Mouse (Mus musculus) limb, embryonic 12.5 days (tissue): Measurements from ENCODE around the gene Lonp2. TPM values are rescaled to one million over a fixed set of nuclear protein-coding genes. Genes with fewer than 3 reads are reported as not detected.

Source experiments
- ATAC-seq: fragments of 200-750 bp; cut with Nextera tagmentation; 2 replicates; pipeline ENCODE4 v1.8.0; 2017; ENCODE audit warnings: low read depth, moderate TSS enrichment; ENCODE audit not compliant: insufficient number of reproducible peaks, insufficient read depth, low FRiP score, low TSS enrichment
- H3K27ac ChIP-seq: fragments of 300-500 bp; sonication (generic); 2 replicates; pipeline ENCODE4 v1.5.1; 2016; ENCODE audit warnings: mild to moderate bottlenecking, moderate library complexity
- H3K27me3 ChIP-seq: fragments of 300-500 bp; sonication (generic); 2 replicates; pipeline ENCODE4 v1.6.1; 2016; ENCODE audit warnings: mild to moderate bottlenecking, moderate library complexity
- H3K36me3 ChIP-seq: fragments of 300-500 bp; sonication (generic); 2 replicates; pipeline ENCODE4 v1.6.1; 2016; ENCODE audit warnings: mild to moderate bottlenecking, moderate library complexity
- H3K4me1 ChIP-seq: fragments of 300-500 bp; sonication (generic); replicated peaks from 2 replicates; pipeline ENCODE4 v1.6.1; 2016
- H3K4me2 ChIP-seq: fragments of 300-500 bp; sonication (generic); 2 replicates; pipeline ENCODE4 v1.6.1; 2016; ENCODE audit warnings: mild to moderate bottlenecking, moderate library complexity
- H3K4me3 ChIP-seq: fragments of 300-500 bp; sonication (generic); replicated peaks from 2 replicates; pipeline ENCODE4 v1.5.1; 2016; ENCODE audit warnings: mild to moderate bottlenecking
- H3K9ac ChIP-seq: fragments of 300-500 bp; sonication (generic); replicated peaks from 2 replicates; pipeline ENCODE4 v1.6.1; 2016; ENCODE audit warnings: mild to moderate bottlenecking, moderate library complexity
- H3K9me3 ChIP-seq: fragments of 300-500 bp; sonication (generic); 2 replicates; pipeline ENCODE4 v1.6.1; 2016; ENCODE audit warnings: mild to moderate bottlenecking, moderate library complexity
- WGBS: fragments of 180-500 bp; shearing (Covaris S2); methylation state at CpG from one replicate; pipeline ENCODE4 v1.1.7; 2016; 5-methylcytosine and 5-hydroxymethylcytosine counted together
- polyA plus RNA-seq: library from polyadenylated mRNA; unstranded; fragments of >200 nt; fragmentation: Nextera tagmentation; extraction: Ambion mirVana; gene quantifications from 2 replicates; pipeline ENCODE4 v1.2.1, GENCODE M21; 2016

Gene Lonp2
- polyA plus RNA-seq, 1 experiment from 2014 or later = 61.7 TPM

DNA sequence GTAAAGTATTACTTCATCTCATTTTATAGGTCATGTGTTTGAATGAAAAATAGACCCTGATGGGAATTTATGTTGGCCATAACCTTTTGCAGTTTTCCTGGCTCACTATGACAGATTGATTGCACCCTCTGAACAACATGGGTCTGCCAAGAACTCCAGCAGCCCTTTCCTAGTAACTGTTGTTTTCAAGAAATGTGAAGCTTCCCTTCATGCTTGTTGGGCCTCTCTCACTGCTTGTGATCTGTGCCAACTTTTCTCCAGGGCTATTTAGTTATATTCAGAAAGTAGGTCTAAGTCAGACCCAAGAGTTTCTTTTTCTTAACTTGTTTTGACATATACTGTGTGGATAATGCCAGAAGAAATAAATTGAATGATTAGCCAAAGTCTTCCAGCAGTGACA lies 44.9 kb downstream of the Lonp2 start:
- no peaks in the 10 kb centered on the region for H3K27me3 ChIP-seq
- H3K27ac ChIP-seq = no peak overlapping the region
- H3K9ac ChIP-seq = no peak overlapping the region
- peaks cover 49% of the 10 kb centered on the region for H3K36me3 ChIP-seq
- no peak for ATAC-seq
- H3K4me3 ChIP-seq = no peak overlapping the region
- H3K9me3 ChIP-seq = no peaks in the 10 kb centered on the region
- H3K4me1 ChIP-seq = no peaks in the 10 kb centered on the region
- H3K4me2 ChIP-seq = no peak overlapping the region

- 80% methylated on average over 4 of the region's 4 CpGs for whole genome bisulfite sequencing
- H3K4me2 ChIP-seq = no peak overlapping the region
- H3K27me3 ChIP-seq = no peaks in the 10 kb centered on the region
- no peaks in the 10 kb centered on the region for H3K4me1 ChIP-seq
- H3K4me3 ChIP-seq = no peak overlapping the region
- ATAC-seq = no peak
- no peak overlapping the region for H3K27ac ChIP-seq
- no peak overlapping the region for H3K9ac ChIP-seq
- H3K9me3 ChIP-seq = no peaks in the 10 kb centered on the region
- H3K36me3 ChIP-seq = peaks cover 54% of the 10 kb centered on the region
These were observed 45.4 kb downstream of the Lonp2 start for GRCm38 (mm10) chr8:86669259-86669658.

DNA sequence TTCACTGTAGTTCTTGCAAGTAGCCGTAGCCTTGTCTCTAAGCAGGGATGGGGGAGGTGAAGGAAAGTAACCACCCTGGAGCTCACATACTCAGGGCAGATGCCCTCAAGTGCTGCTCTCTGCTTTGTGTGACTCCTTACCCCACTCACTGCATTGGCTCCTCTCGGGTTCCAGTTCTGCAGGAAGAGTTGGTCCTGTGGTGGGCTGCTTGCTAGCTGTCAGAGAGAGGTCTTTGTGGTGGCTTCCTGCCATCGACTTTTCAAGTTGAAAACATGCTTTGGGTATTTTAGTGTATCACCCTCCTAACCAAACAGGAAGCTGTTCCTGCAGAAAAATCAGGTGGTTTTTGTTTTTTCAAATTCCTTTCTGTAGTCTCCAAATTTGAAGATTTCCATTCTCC lies 62.8 kb downstream of the Lonp2 start:
- Histone ChIP-seq H3K36me3 (peaks cover 4% of the 10 kb centered on the region; the same call in 1 of the 2 replicates), H3K4me2 (no peak overlapping the region), H3K4me3 (no peak overlapping the region), H3K27me3 (no peaks in the 10 kb centered on the region), H3K27ac (no peak overlapping the region), H3K9ac (no peak overlapping the region), H3K4me1 (no peaks in the 10 kb centered on the region), H3K9me3 (no peaks in the 10 kb centered on the region)
- ATAC-seq = no peak
- WGBS = 81% methylated on average over 3 of the region's 3 CpGs

DNA sequence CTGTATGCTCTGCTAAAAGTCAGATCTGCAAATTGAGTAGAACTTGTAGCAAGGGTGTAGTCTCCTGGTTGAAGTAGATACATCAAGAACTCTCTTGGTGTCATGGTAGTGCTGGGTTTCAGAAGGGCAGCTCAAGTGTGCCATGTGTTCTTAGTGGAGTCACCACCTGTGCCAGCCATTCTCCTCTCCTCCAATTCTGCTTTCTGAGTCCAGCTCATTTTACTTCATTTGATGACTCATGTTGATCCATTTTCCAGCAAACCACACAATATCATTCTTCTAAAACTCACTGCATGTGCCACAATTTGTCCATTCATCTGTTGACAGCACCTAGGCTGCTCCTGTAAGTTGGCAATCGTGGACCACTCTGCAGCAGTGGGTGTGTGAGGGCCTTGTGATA lies 68.3 kb downstream of the Lonp2 start:
- WGBS = 85% methylated on average over 1 of the region's 1 CpGs
- H3K4me2 ChIP-seq = no peak overlapping the region
- no peak overlapping the region for H3K27ac ChIP-seq
- H3K9ac ChIP-seq = no peak overlapping the region
- no peak overlapping the region for H3K4me3 ChIP-seq
- no peaks in the 10 kb centered on the region for H3K4me1 ChIP-seq
- no peaks in the 10 kb centered on the region for H3K9me3 ChIP-seq
- peaks cover 14% of the 10 kb centered on the region for H3K36me3 ChIP-seq
- ATAC-seq = no peak
- no peaks in the 10 kb centered on the region for H3K27me3 ChIP-seq

DNA sequence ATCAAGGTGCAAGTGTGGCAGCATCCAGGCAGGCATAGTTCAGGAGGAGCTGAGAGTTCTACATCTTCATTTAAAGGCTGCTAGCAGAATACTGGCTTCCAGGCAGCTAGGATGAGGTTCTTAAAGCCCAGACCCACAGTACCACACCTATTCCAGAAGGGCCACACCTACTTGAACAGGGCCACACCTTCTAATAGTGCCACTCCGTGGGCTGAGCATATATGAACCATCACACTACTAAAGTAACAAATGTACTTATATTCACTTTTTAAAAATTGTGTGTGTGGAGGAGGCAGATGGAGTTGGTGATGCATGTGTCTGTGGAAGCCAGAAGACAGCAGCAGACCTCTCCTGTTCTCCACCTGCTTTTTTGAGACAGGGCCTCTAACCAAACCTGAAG lies 70.2 kb downstream of the Lonp2 start:
- Histone ChIP-seq H3K4me2 (no peak overlapping the region), H3K9ac (no peak overlapping the region), H3K27me3 (no peaks in the 10 kb centered on the region), H3K27ac (no peak overlapping the region), H3K9me3 (no peaks in the 10 kb centered on the region), H3K36me3 (peaks cover 15% of the 10 kb centered on the region), H3K4me3 (no peak overlapping the region), H3K4me1 (no peaks in the 10 kb centered on the region)
- ATAC-seq = no peak
- WGBS = 76% methylated on average over 1 of the region's 1 CpGs

GRCm38 (mm10) chr8:86695703-86696102 lies 71.9 kb downstream of the Lonp2 start:
- H3K27me3 ChIP-seq = no peaks in the 10 kb centered on the region
- no peaks in the 10 kb centered on the region for H3K9me3 ChIP-seq
- H3K4me1 ChIP-seq = no peaks in the 10 kb centered on the region
- 92% methylated on average over 2 of the region's 2 CpGs for WGBS
- ATAC-seq = no peak
- no peak overlapping the region for H3K27ac ChIP-seq
- H3K9ac ChIP-seq = no peak overlapping the region
- no peak overlapping the region for H3K4me3 ChIP-seq
- peaks cover 18% of the 10 kb centered on the region for H3K36me3 ChIP-seq
- no peak overlapping the region for H3K4me2 ChIP-seq

DNA sequence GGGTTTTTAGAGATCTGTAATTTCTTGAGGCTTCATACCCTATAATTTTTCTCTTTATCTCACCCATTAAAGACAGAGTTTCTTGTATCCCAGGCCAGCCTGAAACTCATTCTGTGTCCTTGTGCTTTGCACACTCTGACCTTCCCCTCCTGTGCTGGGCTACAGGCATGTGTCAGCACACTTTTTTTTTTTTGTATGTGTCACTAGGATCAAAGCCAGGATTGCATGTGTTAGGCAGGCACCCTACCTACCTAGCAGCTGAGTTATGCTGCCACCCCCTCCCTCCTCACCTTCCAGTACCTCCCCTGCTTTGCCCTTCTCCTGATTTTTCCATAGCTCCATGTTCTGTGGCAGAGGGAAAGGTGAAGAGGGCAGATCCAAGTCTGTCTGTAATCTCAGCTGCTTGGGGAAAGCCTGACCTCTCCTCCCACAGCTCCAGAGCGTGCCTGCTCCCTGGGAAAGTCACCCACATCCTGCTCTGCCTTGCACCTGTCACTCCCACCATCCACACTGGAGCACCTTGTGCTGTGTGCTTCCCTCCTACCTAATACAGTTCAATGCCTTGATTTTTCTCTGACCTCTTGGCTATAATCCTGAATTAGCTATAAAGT lies 75.1 kb downstream of the Lonp2 start:
- Histone ChIP-seq H3K4me3 (no peak overlapping the region), H3K4me1 (no peaks in the 10 kb centered on the region), H3K36me3 (peaks cover 13% of the 10 kb centered on the region; the same call in 1 of the 2 replicates), H3K9ac (no peak overlapping the region), H3K9me3 (no peaks in the 10 kb centered on the region), H3K27me3 (no peaks in the 10 kb centered on the region), H3K4me2 (no peak overlapping the region), H3K27ac (no peak overlapping the region)
- no peak for ATAC-seq
- 67% methylated on average over 1 of the region's 1 CpGs for WGBS

DNA sequence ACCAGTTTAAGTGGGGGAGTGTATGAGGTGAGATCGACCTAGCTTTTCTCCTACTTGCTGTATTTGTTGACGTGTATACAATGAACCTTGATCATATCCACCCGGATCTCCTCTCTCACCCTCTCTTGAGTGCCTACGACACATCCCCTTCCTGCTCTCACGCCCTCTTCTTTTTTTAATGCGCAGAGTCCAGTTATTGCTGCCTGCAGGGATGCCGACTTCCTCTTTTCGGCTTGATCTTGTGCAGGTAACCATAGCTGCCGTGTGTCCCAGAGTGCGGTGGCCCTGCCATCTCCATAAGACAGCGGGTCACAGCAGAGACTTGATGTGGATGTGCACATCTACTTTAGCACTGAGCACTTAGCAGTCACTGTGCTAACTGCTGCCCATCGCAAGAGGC lies 75.6 kb downstream of the Lonp2 start:
- H3K27me3 ChIP-seq = no peaks in the 10 kb centered on the region
- no peak overlapping the region for H3K4me2 ChIP-seq
- H3K4me3 ChIP-seq = no peak overlapping the region
- no peak for ATAC-seq
- no peaks in the 10 kb centered on the region for H3K4me1 ChIP-seq
- H3K9ac ChIP-seq = no peak overlapping the region
- peaks cover 13% of the 10 kb centered on the region; the same call in 1 of the 2 replicates for H3K36me3 ChIP-seq
- WGBS = 90% methylated on average over 12 of the region's 12 CpGs
- H3K9me3 ChIP-seq = no peaks in the 10 kb centered on the region
- no peak overlapping the region for H3K27ac ChIP-seq

DNA sequence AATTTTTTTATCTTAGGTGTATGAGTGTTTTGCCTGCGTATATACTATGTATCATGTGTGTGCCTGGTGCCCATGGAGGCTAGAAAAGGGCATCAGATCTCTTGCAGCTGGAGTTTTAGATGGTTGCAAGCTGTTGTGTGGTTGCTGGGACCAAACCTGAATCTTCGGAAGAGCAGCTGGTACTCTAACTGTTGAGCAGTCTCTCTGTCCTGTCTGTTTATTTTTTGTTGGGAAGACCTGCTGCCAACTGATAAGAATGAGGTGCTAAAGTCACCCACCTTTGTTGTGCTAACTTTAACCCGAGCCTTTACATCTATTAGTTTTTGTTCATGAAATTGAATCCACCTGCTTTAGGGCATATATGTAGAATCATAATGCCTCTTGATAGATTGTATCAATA lies 78.6 kb downstream of the Lonp2 start:
- Histone ChIP-seq H3K27ac (no peak overlapping the region), H3K4me3 (no peak overlapping the region), H3K4me1 (no peaks in the 10 kb centered on the region), H3K4me2 (no peak overlapping the region), H3K27me3 (no peaks in the 10 kb centered on the region), H3K9ac (no peak overlapping the region), H3K9me3 (no peaks in the 10 kb centered on the region), H3K36me3 (peaks cover 3% of the 10 kb centered on the region; the same call in 1 of the 2 replicates)
- 86% methylated on average over 3 of the region's 3 CpGs for WGBS
- ATAC-seq = no peak

GRCm38 (mm10) chr8:86705317-86705716 lies 81.5 kb downstream of the Lonp2 start:
- Histone ChIP-seq H3K9me3 (no peaks in the 10 kb centered on the region), H3K4me1 (no peaks in the 10 kb centered on the region), H3K27ac (no peak overlapping the region), H3K27me3 (no peaks in the 10 kb centered on the region), H3K36me3 (peaks cover 9% of the 10 kb centered on the region), H3K4me3 (no peak overlapping the region), H3K4me2 (no peak overlapping the region), H3K9ac (no peak overlapping the region)
- 81% methylated on average over 3 of the region's 3 CpGs for WGBS
- no peak for ATAC-seq

GRCm38 (mm10) chr8:86706756-86707155 lies 82.9 kb downstream of the Lonp2 start:
- Histone ChIP-seq H3K4me2 (no peak overlapping the region), H3K27ac (no peak overlapping the region), H3K4me1 (no peaks in the 10 kb centered on the region), H3K4me3 (no peak overlapping the region), H3K9me3 (no peaks in the 10 kb centered on the region), H3K27me3 (no peaks in the 10 kb centered on the region), H3K36me3 (peaks cover 19% of the 10 kb centered on the region), H3K9ac (no peak overlapping the region)
- 83% methylated on average over 5 of the region's 5 CpGs for WGBS
- no peak for ATAC-seq

GRCm38 (mm10) chr8:86707873-86708272 lies 84.0 kb downstream of the Lonp2 start:
- Histone ChIP-seq H3K27me3 (no peaks in the 10 kb centered on the region), H3K9me3 (no peaks in the 10 kb centered on the region), H3K4me2 (no peak overlapping the region), H3K4me3 (no peak overlapping the region), H3K36me3 (peaks cover 21% of the 10 kb centered on the region), H3K27ac (no peak overlapping the region), H3K4me1 (no peaks in the 10 kb centered on the region), H3K9ac (no peak overlapping the region)
- 85% methylated on average over 4 of the region's 4 CpGs for WGBS
- ATAC-seq = no peak
